ENCODE assay signal across 15 mouse cellular contexts in genomic region chr2:173978138-173978765, GRCm38 (mm10).
DNase-seq lines count a peak whose midpoint lies in the region; ATAC-seq and TF ChIP-seq lines count a peak whose summit lies in the region.
"Had no signal": no experiment of that assay in that cellular context is flagged by ENCODE, and none has a peak within 500 bp of the region (broad histone marks: within the 10 kb centered on the region; RNA-seq: fewer than 3 reads in every experiment).

No protein-coding gene starts in this region.

- H3K9me3 ChIP-seq in hindbrain, embryonic 10.5 days, result peaks cover 16% of the 10 kb centered on the region
- peaks cover 21% of the 10 kb centered on the region for H3K9me3 ChIP-seq in hindbrain, embryonic 14.5 days (ENCODE audit: control insufficient read depth, low read length)
- no peaks in the 10 kb centered on the region; the same call in 1 of the 2 replicates for H3K9me3 ChIP-seq in lung, embryonic 16.5 days (ENCODE audit: control insufficient read depth, low read length)
- H3K9me3 ChIP-seq in limb, embryonic 14.5 days (ENCODE audit: control insufficient read depth, low read length), result 0 out of 2 replicates have a peak, but pooled peaks cover 5% of the 10 kb centered on the region
- H3K9me3 ChIP-seq: heart, embryonic 13.5 days had no signal

- peak; percentile 2 for DNase-seq in hindbrain, embryonic 10.5 days (ENCODE audit: low spot score)
- DNase-seq in hindbrain, embryonic 14.5 days (ENCODE audit: low spot score), result no peak
- DNase-seq in lung, postnatal 25 days (ENCODE audit: low spot score), result no peak
- peak; percentile 58 for DNase-seq in limb, embryonic 14.5 days (ENCODE audit: low spot score)
- DNase-seq in gastrocnemius, adult 8-10 months (ENCODE audit: low spot score in 2 of 2), result no peak
- DNase-seq in left cerebral cortex, postnatal 36 days (ENCODE audit: low spot score in 2 of 2), result no peak
- DNase-seq: adrenal gland, adult 2 months; B cell, adult 2 months; cerebellum, adult 18-20 months; gastrocnemius, postnatal 25 days; lung, adult 18-20 months; right cerebral cortex, postnatal 25 days; thymus, postnatal 25 days had no signal

- no peak overlapping the region for H3K27ac ChIP-seq in hindbrain, embryonic 10.5 days
- no peak overlapping the region for H3K27ac ChIP-seq in hindbrain, embryonic 14.5 days
- peak overlapping the region; percentile 69 for H3K27ac ChIP-seq in lung, embryonic 16.5 days (ENCODE audit: low read length)
- peak overlapping the region; percentile 59 for H3K27ac ChIP-seq in limb, embryonic 14.5 days (replicated peaks; ENCODE audit: low read depth, low read length)
- H3K27ac ChIP-seq: heart, embryonic 13.5 days had no signal

- H3K4me3 ChIP-seq in hindbrain, embryonic 10.5 days, result no peak overlapping the region
- H3K4me3 ChIP-seq in hindbrain, embryonic 14.5 days (replicated peaks; ENCODE audit: low read length), result no peak overlapping the region
- no peak overlapping the region for H3K4me3 ChIP-seq in lung, embryonic 16.5 days (ENCODE audit: low read length)
- no peak overlapping the region for H3K4me3 ChIP-seq in limb, embryonic 14.5 days (replicated peaks; ENCODE audit: low read length)
- H3K4me3 ChIP-seq: heart, embryonic 13.5 days had no signal

- H3K4me1 ChIP-seq in hindbrain, embryonic 10.5 days (replicated peaks), result peaks cover 14% of the 10 kb centered on the region
- H3K4me1 ChIP-seq in hindbrain, embryonic 14.5 days (replicated peaks; ENCODE audit: control insufficient read depth, insufficient read depth, low read length), result no peaks in the 10 kb centered on the region
- H3K4me1 ChIP-seq in lung, embryonic 16.5 days (replicated peaks; ENCODE audit: control insufficient read depth, insufficient read depth, low read length), result peaks cover 2% of the 10 kb centered on the region; the same call in 1 of the 2 replicates
- peaks cover 31% of the 10 kb centered on the region for H3K4me1 ChIP-seq in limb, embryonic 14.5 days (ENCODE audit: control insufficient read depth, insufficient read depth, low read length)

- no peak for ATAC-seq in hindbrain, embryonic 14.5 days (ENCODE audit: low FRiP score)
- no peak for ATAC-seq in lung, embryonic 16.5 days (ENCODE audit: low read depth)
- peak; percentile 74 for ATAC-seq in limb, embryonic 14.5 days (ENCODE audit: low FRiP score, low read depth)

- no peaks in the 10 kb centered on the region for H3K36me3 ChIP-seq in hindbrain, embryonic 10.5 days
- no peaks in the 10 kb centered on the region for H3K36me3 ChIP-seq in hindbrain, embryonic 14.5 days (replicated peaks; ENCODE audit: control insufficient read depth, insufficient read depth)
- H3K36me3 ChIP-seq in lung, embryonic 16.5 days (ENCODE audit: control insufficient read depth, insufficient read depth, low read length), result no peaks in the 10 kb centered on the region
- H3K36me3 ChIP-seq in limb, embryonic 14.5 days (ENCODE audit: control insufficient read depth, insufficient read depth, low read length), result no peaks in the 10 kb centered on the region
- H3K36me3 ChIP-seq: heart, embryonic 13.5 days had no signal

- no peak overlapping the region for H3K4me2 ChIP-seq in hindbrain, embryonic 14.5 days (replicated peaks)
- no peak overlapping the region for H3K4me2 ChIP-seq in lung, embryonic 16.5 days (ENCODE audit: low read depth, low read length)
- no peak overlapping the region; the same call in 1 of the 2 replicates for H3K4me2 ChIP-seq in limb, embryonic 14.5 days (replicated peaks; ENCODE audit: low read depth, low read length, severe bottlenecking)
- H3K4me2 ChIP-seq: heart, embryonic 13.5 days had no signal

- no peaks in the 10 kb centered on the region for H3K27me3 ChIP-seq in hindbrain, embryonic 10.5 days (ENCODE audit: insufficient read depth, poor library complexity, severe bottlenecking)
- H3K27me3 ChIP-seq in hindbrain, embryonic 14.5 days (ENCODE audit: control insufficient read depth, insufficient read depth, low read length), result no peaks in the 10 kb centered on the region
- no peaks in the 10 kb centered on the region for H3K27me3 ChIP-seq in lung, embryonic 16.5 days (ENCODE audit: control insufficient read depth, insufficient read depth, low read depth, low read length)
- H3K27me3 ChIP-seq in limb, embryonic 14.5 days (ENCODE audit: control insufficient read depth, insufficient read depth, low read length), result no peaks in the 10 kb centered on the region
- H3K27me3 ChIP-seq: heart, embryonic 13.5 days had no signal

- no peak overlapping the region for H3K9ac ChIP-seq in hindbrain, embryonic 14.5 days
- H3K9ac ChIP-seq in lung, embryonic 16.5 days (ENCODE audit: low read length), result no peak overlapping the region
- no peak overlapping the region for H3K9ac ChIP-seq in limb, embryonic 14.5 days (ENCODE audit: low read depth, low read length, severe bottlenecking)
- H3K9ac ChIP-seq: heart, embryonic 13.5 days had no signal

- 84% methylated on average over 13 of the region's 13 CpGs for WGBS in hindbrain, embryonic 10.5 days
- WGBS in hindbrain, embryonic 14.5 days, result 74% methylated on average over 13 of the region's 13 CpGs
- 69% methylated on average over 13 of the region's 13 CpGs for WGBS in lung, embryonic 16.5 days
- WGBS in limb, embryonic 14.5 days, result 20% methylated on average over 13 of the region's 13 CpGs

- intact Hi-C loops in left cerebral cortex, postnatal 36 days (cut with DNase I), result no loop called here

- no peak for TF ChIP-seq POLR2A in limb, embryonic 14.5 days (IDR thresholded peaks at IDR 0.05; ENCODE audit: borderline replicate concordance, extremely low read depth, insufficient read depth, insufficient read length)

Comparison
In these comparisons a context has a peak if more than half of its experiments do, and no peak if none do; other contexts are left out.
1. DNase-seq: peak in hindbrain, embryonic 10.5 days (single experiment) and limb, embryonic 14.5 days (single experiment); none in hindbrain, embryonic 14.5 days (single experiment), lung, postnatal 25 days (single experiment), gastrocnemius, adult 8-10 months (0 of 2) and left cerebral cortex, postnatal 36 days (0 of 2).
2. H3K27ac ChIP-seq: peak in lung, embryonic 16.5 days (single experiment) and limb, embryonic 14.5 days (single experiment); none in hindbrain, embryonic 10.5 days (single experiment) and hindbrain, embryonic 14.5 days (single experiment).